Mouse (Mus musculus): ENCODE measurements around the gene Nup107. TPM values are rescaled to one million over a fixed set of nuclear protein-coding genes. Genes with fewer than 3 reads are reported as not detected.
"Not testable (repeated sequence)": the region's sequence is repeated elsewhere in the genome, so short reads cannot be mapped to it uniquely, and the experiment has no call there.

Nup107 gene
- polyA plus RNA-seq, 1 experiment from 2014 or later = 106 TPM

DNA sequence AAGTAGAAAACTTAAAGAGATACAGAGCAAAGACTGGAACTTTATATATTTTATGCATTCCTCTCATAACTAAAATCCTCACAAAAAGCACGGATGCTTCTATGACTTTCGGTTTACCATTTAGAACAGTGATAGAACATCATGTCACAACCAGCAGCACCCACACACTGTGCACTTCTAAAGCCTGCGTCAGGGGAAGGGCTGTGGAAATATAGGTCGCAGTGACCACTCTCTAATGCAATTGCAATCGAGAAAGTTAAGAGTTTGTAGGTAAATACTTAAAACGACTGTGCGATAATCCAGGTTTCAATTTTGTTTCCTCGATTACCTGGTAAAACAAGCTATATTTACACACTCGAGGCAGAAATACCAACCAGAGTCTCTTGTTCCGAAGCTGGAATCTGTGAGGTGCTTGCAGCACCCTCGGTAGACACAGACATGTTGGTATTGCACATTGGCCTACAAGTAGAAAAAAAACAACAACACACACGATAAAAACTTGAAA, 83.1 kb downstream of the Nup107 start:
- 58% methylated on average over 12 of the region's 12 CpGs for WGBS

GRCm38 (mm10) chr10:117708856-117709255, 83.6 kb downstream of the Nup107 start:
- no peak overlapping the region for H3K9ac ChIP-seq (ENCODE audit: low read length)
- peaks cover 18% of the 10 kb centered on the region for H3K36me3 ChIP-seq (ENCODE audit: control insufficient read depth, insufficient read depth, low read length)
- H3K27ac ChIP-seq (replicated peaks; ENCODE audit: low read depth, low read length) = no peak overlapping the region
- peaks cover 4% of the 10 kb centered on the region; the same call in 1 of the 2 replicates for H3K4me1 ChIP-seq (ENCODE audit: control insufficient read depth, insufficient read depth, low read length)
- ATAC-seq (ENCODE audit: insufficient number of reproducible peaks, low FRiP score, low TSS enrichment, low read depth) (no peak), DNase-seq (ENCODE audit: low spot score) (no peak)
- H3K9me3 ChIP-seq (ENCODE audit: control insufficient read depth, low read length) = no peaks in the 10 kb centered on the region
- 93% methylated on average over 9 of the region's 9 CpGs for WGBS
- H3K27me3 ChIP-seq (ENCODE audit: control insufficient read depth, insufficient read depth, low read length) = no peaks in the 10 kb centered on the region
- H3K4me2 ChIP-seq (ENCODE audit: low read depth, severe bottlenecking) = no peak overlapping the region
- no peak overlapping the region for H3K4me3 ChIP-seq (ENCODE audit: low read depth, low read length)

More for the DNA sequence above, 83.1 kb downstream of the Nup107 start:
- H3K27me3 ChIP-seq (ENCODE audit: control insufficient read depth, insufficient read depth, low read length) = no peaks in the 10 kb centered on the region
- H3K4me1 ChIP-seq (ENCODE audit: control insufficient read depth, insufficient read depth, low read length) = peaks cover 4% of the 10 kb centered on the region; the same call in 1 of the 2 replicates
- peak overlapping the region; percentile 88 for H3K4me3 ChIP-seq (ENCODE audit: low read depth, low read length)
- H3K9me3 ChIP-seq (ENCODE audit: control insufficient read depth, low read length) = no peaks in the 10 kb centered on the region
- no peak for DNase-seq (ENCODE audit: low spot score)
- H3K27ac ChIP-seq (replicated peaks; ENCODE audit: low read depth, low read length) = no peak overlapping the region
- H3K4me2 ChIP-seq (ENCODE audit: low read depth, severe bottlenecking) = peak overlapping the region; percentile 67
- peaks cover 17% of the 10 kb centered on the region for H3K36me3 ChIP-seq (ENCODE audit: control insufficient read depth, insufficient read depth, low read length)
- peak overlapping the region; percentile 100 for H3K9ac ChIP-seq (ENCODE audit: low read length)
- ATAC-seq (ENCODE audit: insufficient number of reproducible peaks, low FRiP score, low TSS enrichment, low read depth) = no peak

- no peak overlapping the region for H3K4me3 ChIP-seq (ENCODE audit: low read depth, low read length)
- H3K9me3 ChIP-seq (ENCODE audit: control insufficient read depth, low read length) = no peaks in the 10 kb centered on the region
- H3K9ac ChIP-seq (ENCODE audit: low read length) = no peak overlapping the region
- no peak overlapping the region for H3K27ac ChIP-seq (replicated peaks; ENCODE audit: low read depth, low read length)
- WGBS = 98% methylated on average over 2 of the region's 2 CpGs
- H3K27me3 ChIP-seq (ENCODE audit: control insufficient read depth, insufficient read depth, low read length) = no peaks in the 10 kb centered on the region
- H3K4me2 ChIP-seq (ENCODE audit: low read depth, severe bottlenecking) = no peak overlapping the region
- DNase-seq (ENCODE audit: low spot score) (no peak), ATAC-seq (ENCODE audit: insufficient number of reproducible peaks, low FRiP score, low TSS enrichment, low read depth) (no peak)
- peaks cover 22% of the 10 kb centered on the region for H3K36me3 ChIP-seq (ENCODE audit: control insufficient read depth, insufficient read depth, low read length)
- peaks cover 4% of the 10 kb centered on the region; the same call in 1 of the 2 replicates for H3K4me1 ChIP-seq (ENCODE audit: control insufficient read depth, insufficient read depth, low read length)
Observed at GRCm38 (mm10) chr10:117708376-117708775, 84.1 kb downstream of the Nup107 start.

DNA sequence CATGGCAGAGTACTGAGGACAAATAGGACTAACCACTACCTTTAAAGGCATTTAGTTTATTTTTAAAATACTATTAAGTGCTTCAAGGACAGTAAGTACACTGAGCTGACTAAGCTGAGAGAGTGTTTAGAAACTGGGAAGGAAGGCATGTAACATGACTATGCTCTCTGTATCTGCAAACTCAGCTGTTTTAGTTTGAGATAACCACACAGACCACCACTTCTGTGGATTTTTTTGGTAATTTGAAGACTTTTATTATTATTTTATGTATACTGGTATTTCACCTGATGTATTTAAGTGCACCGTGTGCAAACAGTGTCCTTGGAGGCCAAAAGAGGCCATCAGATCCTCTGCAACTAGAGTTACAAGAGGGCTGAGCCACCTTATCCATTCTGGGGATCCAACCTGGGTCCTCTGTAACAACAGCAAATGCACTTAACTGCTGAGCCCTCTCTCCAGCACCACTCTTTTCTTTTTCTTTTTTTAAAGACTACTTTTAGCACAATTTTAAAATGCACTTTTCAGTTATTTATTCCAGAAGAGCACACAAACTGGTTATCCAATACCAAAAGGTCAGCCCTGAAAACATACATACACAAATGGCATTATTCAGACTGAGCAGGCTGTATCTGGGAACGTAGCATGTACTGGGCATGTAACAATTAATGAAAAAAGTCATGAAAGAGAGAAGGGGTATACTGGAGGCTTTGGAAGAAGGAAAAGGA, 85.2 kb downstream of the Nup107 start:
- H3K36me3 ChIP-seq (ENCODE audit: control insufficient read depth, insufficient read depth, low read length) = peaks cover 27% of the 10 kb centered on the region
- H3K27me3 ChIP-seq (ENCODE audit: control insufficient read depth, insufficient read depth, low read length) = no peaks in the 10 kb centered on the region
- DNase-seq (ENCODE audit: low spot score) = no peak
- no peak for ATAC-seq (ENCODE audit: insufficient number of reproducible peaks, low FRiP score, low TSS enrichment, low read depth)
- H3K4me3 ChIP-seq (ENCODE audit: low read depth, low read length) = no peak overlapping the region
- 90% methylated on average over 2 of the region's 2 CpGs for WGBS
- H3K27ac ChIP-seq (replicated peaks; ENCODE audit: low read depth, low read length) = no peak overlapping the region
- H3K9ac ChIP-seq (ENCODE audit: low read length) = no peak overlapping the region
- H3K4me1 ChIP-seq (ENCODE audit: control insufficient read depth, insufficient read depth, low read length) = peaks cover 4% of the 10 kb centered on the region; the same call in 1 of the 2 replicates
- no peak overlapping the region for H3K4me2 ChIP-seq (ENCODE audit: low read depth, severe bottlenecking)
- H3K9me3 ChIP-seq (ENCODE audit: control insufficient read depth, low read length) = no peaks in the 10 kb centered on the region

- Histone ChIP-seq H3K27me3 (ENCODE audit: control insufficient read depth, insufficient read depth, low read length) (no peaks in the 10 kb centered on the region), H3K4me1 (ENCODE audit: control insufficient read depth, insufficient read depth, low read length) (peaks cover 4% of the 10 kb centered on the region; the same call in 1 of the 2 replicates), H3K36me3 (ENCODE audit: control insufficient read depth, insufficient read depth, low read length) (peaks cover 33% of the 10 kb centered on the region), H3K4me2 (ENCODE audit: low read depth, severe bottlenecking) (no peak overlapping the region), H3K27ac (replicated peaks; ENCODE audit: low read depth, low read length) (no peak overlapping the region), H3K9ac (ENCODE audit: low read length) (no peak overlapping the region), H3K4me3 (ENCODE audit: low read depth, low read length) (no peak overlapping the region), H3K9me3 (ENCODE audit: control insufficient read depth, low read length) (no peaks in the 10 kb centered on the region)
- no peak for DNase-seq (ENCODE audit: low spot score)
- WGBS = 90% methylated on average over 6 of the region's 6 CpGs
- ATAC-seq (ENCODE audit: insufficient number of reproducible peaks, low FRiP score, low TSS enrichment, low read depth) = no peak
Observed at GRCm38 (mm10) chr10:117706440-117706839, 86.1 kb downstream of the Nup107 start.

- Histone ChIP-seq H3K27me3 (ENCODE audit: control insufficient read depth, insufficient read depth, low read length) (no peaks in the 10 kb centered on the region), H3K27ac (replicated peaks; ENCODE audit: low read depth, low read length) (no peak overlapping the region), H3K4me2 (ENCODE audit: low read depth, severe bottlenecking) (no peak overlapping the region), H3K36me3 (ENCODE audit: control insufficient read depth, insufficient read depth, low read length) (peaks cover 33% of the 10 kb centered on the region), H3K4me3 (ENCODE audit: low read depth, low read length) (no peak overlapping the region), H3K4me1 (ENCODE audit: control insufficient read depth, insufficient read depth, low read length) (peaks cover 4% of the 10 kb centered on the region; the same call in 1 of the 2 replicates), H3K9me3 (ENCODE audit: control insufficient read depth, low read length) (no peaks in the 10 kb centered on the region), H3K9ac (ENCODE audit: low read length) (no peak overlapping the region)
- no peak for ATAC-seq (ENCODE audit: insufficient number of reproducible peaks, low FRiP score, low TSS enrichment, low read depth)
- DNase-seq (ENCODE audit: low spot score) = no peak
Observed at GRCm38 (mm10) chr10:117705806-117706205, 86.7 kb downstream of the Nup107 start.

DNA sequence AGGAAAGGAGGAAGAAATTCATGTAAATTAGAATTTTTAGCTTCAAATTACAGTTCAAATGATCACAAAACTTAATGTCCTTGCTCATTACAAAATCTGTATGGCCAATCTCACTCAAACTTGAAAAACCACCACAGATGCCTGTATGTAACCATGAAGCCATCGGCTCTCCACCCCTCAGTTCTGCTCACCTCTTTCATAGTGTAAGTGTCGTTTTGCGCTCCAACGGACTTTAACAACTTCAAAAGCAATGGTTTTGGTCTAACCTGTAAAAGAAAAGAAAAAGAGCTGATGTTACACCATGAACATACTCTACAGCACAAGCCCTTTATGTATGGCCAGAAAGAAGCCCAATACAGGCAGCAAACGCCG, 87.6 kb downstream of the Nup107 start:
- DNase-seq (ENCODE audit: low spot score) (no peak), ATAC-seq (ENCODE audit: insufficient number of reproducible peaks, low FRiP score, low TSS enrichment, low read depth) (no peak)
- Histone ChIP-seq H3K27ac (replicated peaks; ENCODE audit: low read depth, low read length) (no peak overlapping the region), H3K9ac (ENCODE audit: low read length) (no peak overlapping the region), H3K4me3 (ENCODE audit: low read depth, low read length) (no peak overlapping the region), H3K36me3 (ENCODE audit: control insufficient read depth, insufficient read depth, low read length) (peaks cover 38% of the 10 kb centered on the region), H3K4me2 (ENCODE audit: low read depth, severe bottlenecking) (no peak overlapping the region), H3K27me3 (ENCODE audit: control insufficient read depth, insufficient read depth, low read length) (no peaks in the 10 kb centered on the region), H3K4me1 (ENCODE audit: control insufficient read depth, insufficient read depth, low read length) (peaks cover 4% of the 10 kb centered on the region; the same call in 1 of the 2 replicates), H3K9me3 (ENCODE audit: control insufficient read depth, low read length) (no peaks in the 10 kb centered on the region)
- 98% methylated on average over 6 of the region's 6 CpGs for WGBS

DNA sequence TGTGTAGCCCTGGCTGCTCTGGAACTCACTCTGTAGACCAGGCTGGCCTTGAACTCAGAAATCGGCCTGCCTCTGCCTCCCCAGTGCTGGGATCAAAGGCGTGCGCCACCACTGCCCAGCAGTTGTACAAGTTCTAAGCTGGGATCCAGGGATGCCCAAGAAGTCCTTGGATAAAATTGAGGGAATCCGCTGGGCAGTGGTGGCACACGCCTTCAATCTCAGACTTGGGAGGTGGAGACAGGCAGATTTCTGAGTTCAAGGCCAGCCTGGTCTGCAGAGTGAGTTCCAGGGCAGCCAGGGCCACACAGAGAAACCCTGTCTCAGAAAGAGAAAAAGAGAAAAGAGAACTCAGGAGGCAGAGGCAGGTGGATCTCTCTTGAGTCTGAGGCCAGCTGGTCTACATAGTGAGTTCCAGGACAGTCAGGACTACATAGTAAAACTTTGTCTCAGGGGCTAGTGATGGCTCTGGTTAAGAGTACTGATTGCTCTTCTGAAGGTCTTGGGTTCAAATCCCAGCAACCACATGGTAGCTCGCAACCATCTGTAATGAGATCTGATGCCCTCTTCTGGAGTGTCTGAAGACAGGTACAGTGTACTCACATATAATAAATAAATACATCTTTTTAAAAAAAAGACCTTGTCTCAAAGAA, 88.1 kb downstream of the Nup107 start:
- DNase-seq (ENCODE audit: low spot score); H3K9ac ChIP-seq (ENCODE audit: low read length); H3K4me3 ChIP-seq (ENCODE audit: low read depth, low read length); H3K4me1 ChIP-seq (ENCODE audit: control insufficient read depth, insufficient read depth, low read length); ATAC-seq (ENCODE audit: insufficient number of reproducible peaks, low FRiP score, low TSS enrichment, low read depth); H3K9me3 ChIP-seq (ENCODE audit: control insufficient read depth, low read length); H3K4me2 ChIP-seq (ENCODE audit: low read depth, severe bottlenecking); H3K27me3 ChIP-seq (ENCODE audit: control insufficient read depth, insufficient read depth, low read length); H3K27ac ChIP-seq (replicated peaks; ENCODE audit: low read depth, low read length): not testable (repeated sequence)
- H3K36me3 ChIP-seq (ENCODE audit: control insufficient read depth, insufficient read depth, low read length) = peaks cover 43% of the 10 kb centered on the region
- 95% methylated on average over 6 of the region's 6 CpGs for WGBS

Data from limb, embryonic 11.5 days (tissue).